Mouse (Mus musculus) layer of hippocampus, adult 11-12 months (tissue): ENCODE results near the gene Pkm.

Experiments used
- DNase-seq: peaks from one replicate; pipeline ENCODE4 v3.0.0; 2022; ENCODE audit warnings: low spot score

The Pkm gene

DNA sequence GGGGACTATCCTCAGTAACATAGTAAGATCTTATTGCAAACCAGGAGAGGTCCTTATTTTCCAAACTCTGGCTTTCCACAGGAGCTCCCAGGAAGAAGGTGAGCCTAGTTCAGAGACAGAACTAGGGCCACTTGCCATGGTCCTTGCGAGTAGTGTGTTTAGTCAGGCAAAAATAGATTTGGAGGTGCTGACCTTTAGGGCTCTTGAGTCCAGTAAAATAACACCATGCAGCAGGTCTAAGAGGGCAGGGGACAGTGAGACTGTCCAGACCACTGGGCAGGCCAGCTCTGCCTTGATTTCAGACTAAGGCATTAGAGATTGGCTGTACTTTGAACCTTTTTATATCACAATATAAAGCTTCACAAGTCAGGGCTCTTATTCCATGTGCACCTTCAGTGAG is 10.6 kb downstream of the Pkm start:
- DNase-seq = no peak

DNA sequence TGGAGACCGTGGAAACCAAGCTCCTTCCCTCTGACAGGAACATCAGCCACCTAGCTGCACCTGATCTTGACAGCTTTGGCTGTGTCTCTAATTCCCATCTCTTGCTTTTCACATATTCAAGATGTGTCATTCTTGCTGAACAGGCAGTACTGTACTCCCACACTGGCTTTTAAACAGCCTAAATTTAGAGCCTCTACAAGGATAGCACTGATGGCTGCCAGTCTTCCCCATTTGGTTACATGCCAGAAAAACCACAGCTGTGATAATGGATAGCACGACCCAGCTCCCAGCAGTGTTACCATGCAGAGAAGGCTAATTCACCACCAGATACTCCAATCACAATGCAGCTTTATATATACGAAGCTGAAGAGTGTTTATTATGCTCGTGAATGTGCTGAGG is 11.1 kb downstream of the Pkm start:
- DNase-seq = peak; percentile 64

DNA sequence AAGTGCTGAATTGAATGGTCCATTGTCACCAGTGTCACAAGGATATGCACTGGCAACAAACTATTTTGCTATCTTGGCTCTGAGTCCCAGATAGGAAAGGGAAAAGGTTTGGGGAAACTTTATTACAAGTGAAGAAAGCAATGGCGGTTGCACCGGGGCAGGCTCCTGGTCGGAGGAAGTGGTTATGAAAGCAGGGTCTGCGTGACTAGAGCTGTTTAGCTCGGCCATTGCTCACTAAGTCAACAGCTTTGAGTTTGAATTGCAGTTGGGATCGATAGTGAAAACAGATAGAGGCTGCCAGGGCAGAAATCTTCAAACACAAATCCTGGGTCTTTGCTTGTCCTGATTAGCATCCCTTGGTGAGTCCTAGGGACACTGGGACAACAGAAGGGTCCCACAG is 11.7 kb downstream of the Pkm start:
- no peak for DNase-seq

DNA sequence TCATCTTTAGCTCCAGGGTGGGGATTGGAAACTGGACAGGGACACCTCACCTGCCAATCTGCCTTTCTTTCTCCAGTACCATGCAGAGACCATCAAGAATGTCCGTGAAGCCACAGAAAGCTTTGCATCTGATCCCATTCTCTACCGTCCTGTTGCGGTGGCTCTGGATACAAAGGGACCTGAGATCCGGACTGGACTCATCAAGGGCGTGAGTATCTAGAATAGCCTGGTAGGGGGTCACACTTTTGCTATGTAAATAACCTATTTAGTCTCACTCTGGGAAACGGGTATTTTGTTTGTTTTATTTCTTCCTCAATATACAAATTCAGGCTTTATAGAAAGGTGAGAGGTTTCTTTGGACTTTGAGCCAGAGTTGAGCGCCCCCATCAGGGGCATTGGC is 12.3 kb downstream of the Pkm start:
- DNase-seq = no peak

DNA sequence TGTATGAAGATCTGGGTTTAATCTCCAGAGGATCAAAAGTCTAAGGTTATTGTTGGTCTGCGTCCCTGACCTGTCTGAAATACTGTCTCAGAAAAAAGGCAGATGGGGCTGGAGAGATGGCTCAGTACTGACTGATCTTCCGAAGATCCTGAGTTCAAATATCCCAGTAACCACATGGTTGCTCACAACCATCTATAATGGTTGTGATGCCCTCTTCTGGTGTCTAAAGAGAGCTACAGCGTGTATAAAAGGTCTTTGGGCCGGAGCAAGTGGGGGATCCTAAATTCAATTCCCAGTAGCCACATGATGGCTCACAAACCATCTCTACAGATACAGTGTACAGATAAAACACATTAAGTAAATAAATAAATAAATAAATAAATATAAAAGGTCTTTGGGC is 13.0 kb downstream of the Pkm start:
- DNase-seq = no peak

GRCm38 (mm10) chr9:59672195-59672894 is 16.2 kb downstream of the Pkm start:
- DNase-seq = no peak

DNA sequence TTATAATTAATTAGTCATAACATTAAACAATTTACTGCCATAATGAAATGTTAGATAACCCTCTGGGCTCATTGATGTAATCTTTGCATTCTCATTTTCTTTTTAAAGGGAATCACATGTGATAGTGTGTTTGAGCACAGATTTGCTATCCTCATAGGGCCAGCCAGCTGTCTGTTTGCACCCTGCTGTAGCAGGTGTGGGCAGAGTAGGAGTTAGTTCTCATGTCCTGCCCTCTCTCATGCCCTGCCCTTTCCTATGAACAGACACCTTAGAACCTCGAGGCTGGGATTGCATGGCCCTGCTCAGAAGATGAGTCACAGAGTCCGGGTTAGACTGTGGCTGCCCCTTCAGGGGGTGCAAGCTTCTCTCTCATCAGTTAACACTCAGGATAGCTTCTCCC is 17.3 kb downstream of the Pkm start:
- no peak for DNase-seq

- DNase-seq = no peak
These were observed 19.4 kb downstream of the Pkm start for GRCm38 (mm10) chr9:59675598-59675997.

DNA sequence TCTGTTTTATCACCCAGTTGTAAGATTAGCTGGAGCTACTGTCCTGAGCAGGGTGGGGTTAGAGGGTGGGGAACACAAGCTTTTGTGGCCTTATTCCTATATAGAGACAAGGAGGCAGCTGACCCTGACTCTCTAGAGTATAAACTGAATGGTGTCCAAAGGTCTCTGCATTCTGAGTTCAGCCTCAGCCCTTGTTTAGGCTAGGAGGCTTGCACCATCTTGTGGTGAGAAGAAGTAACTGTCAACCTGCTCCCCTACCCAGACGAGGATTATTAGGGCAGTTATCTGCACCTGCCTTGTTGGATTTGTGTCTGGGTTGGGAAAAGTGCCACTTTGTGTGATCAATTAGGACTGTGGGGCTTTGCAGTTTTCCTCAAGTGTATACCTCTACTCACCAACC is 22.1 kb downstream of the Pkm start:
- no peak for DNase-seq

DNA sequence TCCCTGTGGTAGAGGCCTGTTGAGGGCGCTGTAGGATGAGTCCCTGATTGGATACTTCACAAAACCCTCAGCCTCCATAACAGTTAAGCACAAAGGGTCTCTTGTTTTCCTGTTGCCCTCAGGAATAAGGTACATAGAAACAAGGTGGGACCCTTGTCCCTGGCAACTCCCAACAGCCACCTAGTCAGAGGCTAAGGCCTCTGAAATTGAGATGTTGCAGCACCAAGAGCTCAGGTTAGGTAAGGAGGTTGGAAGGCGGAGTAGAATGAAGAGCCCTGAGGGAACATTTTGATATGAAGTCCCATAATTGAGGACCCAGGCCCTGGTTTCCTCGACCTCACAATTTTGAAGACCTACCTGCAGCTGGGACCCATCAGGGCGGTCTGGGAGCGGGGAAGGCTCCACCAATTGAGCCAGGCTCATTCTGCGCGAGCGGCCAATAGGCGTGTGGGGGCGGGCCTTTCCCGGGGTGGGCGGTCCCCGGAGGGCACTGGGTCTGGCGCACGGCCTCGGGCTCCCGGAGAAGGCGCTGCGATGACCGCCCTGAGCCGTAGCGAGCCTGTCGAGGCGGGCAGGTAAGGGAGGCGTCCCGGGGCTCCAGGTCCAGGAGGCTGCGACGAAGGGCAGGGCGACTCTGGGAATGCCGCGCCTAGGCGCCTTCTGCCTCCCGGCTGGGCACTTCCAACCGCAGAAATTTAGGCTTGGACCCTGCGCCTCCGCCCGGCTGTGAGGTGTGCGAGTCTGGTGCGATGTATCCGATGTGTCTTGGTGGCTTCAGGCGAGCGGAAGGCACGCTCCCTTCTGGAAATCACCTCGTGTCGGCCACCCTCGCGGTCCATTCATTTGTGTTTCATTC is 23.7 kb downstream of the Pkm start, which contains the start of gene Gramd2:
Gramd2 (plus strand) TSS at position 467 of the 856 bp plus-strand sequence.
- DNase-seq = peak; percentile 67

GRCm38 (mm10) chr9:59680534-59680875 is 24.3 kb downstream of the Pkm start:
- DNase-seq = no peak

DNA sequence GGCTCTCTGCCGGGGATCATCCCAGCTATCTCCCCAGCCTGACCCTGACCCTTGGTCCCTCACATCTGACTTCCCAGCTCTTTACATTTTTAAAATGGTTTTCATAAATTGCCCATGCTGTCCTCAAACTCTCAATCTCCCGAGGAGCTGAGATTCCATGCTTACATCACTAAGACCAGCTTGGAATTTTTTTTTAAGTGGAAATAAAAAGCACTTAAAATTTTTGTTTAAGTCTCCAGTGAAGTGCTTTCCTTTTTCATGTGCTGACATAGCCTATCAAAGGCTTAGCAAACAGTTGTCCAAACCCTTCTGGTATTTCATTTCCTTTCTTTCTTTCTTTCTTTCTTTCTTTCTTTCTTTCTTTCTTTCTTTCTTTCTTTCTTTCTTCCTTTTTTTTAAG is 27.9 kb downstream of the Pkm start:
- no peak for DNase-seq

DNA sequence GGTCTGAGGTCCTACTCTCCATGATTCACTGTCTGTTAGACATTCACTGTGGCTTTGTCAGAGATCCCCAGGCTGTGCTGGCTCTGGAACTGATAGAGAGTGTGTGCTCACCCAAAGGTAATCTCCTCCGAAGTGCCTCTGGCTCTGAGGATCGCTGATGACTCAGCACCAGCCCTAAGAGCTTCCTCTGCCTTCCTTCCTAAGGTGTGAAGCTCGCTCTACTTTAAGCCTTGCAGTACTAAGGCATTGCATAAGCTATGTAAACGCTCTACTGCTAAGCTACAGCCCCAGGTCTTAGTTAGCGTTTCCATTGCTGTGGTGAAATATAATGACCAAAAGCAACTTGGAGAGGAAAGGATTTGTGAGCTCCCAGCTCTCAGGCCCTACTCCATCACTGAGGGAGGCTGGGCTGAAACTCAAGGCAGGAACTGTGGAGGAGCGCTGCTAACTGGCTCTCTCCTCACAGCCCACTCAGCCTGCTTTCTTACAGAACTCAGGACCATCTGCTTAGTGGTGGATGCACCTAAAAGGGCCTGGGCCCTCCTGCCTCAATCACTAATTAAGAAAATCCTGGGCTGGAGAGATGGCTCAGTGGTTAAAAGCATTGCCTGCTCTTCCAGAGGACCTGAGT is 31.4 kb downstream of the Pkm start:
- DNase-seq = no peak

GRCm38 (mm10) chr9:59691635-59692094 is 35.5 kb downstream of the Pkm start:
- peak; percentile 82 for DNase-seq

- DNase-seq = peak; percentile 64
These were observed 36.0 kb downstream of the Pkm start for GRCm38 (mm10) chr9:59692145-59692544.

DNA sequence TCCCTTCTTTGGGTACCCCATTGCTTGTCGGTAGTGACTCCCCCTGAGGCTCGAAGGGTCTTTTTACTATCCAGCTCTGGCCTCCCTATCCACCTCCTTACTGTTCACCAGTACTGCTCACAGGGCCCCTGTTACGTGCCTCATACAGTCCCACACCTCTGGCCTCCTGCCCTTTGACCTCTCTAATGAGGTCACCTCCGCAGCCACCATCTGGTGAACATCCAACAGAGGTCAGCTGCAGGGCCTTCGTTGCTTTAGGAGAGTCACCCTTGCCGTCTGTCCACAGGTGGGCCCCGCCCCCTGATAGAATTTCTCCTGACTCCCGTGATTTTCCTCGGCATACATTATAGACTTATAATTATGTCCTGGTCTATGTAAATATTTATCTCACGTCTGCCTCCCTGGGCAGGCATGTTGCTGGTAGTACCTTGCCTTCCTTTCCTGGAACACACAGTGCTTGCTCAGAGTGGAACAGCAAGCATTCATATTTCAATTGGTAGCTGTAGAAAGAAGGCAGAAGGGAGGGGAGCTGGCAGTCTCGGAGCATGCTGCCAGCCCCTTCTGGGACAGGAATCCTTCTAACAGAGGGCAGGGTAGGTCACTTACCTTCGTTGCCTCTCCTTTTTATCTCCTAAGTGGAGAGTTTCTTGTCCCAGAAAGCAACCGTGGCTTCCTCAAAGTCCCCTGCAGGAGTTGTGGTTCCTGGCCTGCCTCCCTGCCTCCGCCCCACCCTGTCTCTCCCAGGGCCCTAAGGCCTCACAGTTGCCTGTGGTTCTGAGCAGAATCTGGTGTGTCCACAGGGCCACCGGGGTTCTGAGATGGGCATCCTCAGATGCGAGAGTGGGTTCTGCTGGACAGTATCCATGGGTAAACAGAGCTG is 38.6 kb downstream of the Pkm start:
- DNase-seq = no peak

DNA sequence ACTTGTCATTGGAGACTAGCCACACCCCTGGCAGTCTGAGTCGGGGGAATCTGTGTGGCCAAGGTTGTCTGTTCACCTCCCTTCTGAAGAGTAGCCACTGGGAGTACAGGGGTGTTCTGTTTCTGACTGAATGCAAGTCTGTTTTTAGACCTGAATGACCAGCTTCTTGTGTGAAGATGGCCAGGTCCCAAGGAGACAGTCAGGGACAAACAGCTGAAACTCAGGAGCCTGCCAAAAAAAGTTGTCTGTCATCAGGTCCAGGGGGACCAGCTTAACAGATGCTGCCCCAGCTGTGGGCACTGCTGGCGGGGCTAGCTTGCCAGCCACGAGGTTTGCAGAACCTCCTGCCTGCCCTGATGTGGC is 39.3 kb downstream of the Pkm start:
- no peak for DNase-seq

DNA sequence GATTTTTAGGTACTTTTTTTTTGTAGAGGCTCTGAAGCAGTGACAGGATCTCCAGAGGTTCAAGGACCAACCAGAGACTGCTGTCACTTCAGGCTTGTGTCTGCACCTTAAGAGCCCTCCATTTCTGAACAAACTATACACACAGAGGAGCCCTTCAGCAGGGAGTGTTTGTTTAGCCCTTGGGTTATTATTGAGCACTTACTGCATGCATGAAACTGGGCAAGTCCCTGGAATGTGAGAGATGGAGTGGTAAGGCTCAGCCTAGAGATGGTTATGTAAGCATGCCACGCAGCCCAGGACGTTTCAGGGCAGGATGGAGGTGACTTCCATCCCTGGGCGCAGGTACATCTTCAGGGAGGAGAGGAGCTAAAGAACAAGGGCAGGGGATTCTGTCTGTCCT is 40.2 kb downstream of the Pkm start:
- DNase-seq = no peak

DNA sequence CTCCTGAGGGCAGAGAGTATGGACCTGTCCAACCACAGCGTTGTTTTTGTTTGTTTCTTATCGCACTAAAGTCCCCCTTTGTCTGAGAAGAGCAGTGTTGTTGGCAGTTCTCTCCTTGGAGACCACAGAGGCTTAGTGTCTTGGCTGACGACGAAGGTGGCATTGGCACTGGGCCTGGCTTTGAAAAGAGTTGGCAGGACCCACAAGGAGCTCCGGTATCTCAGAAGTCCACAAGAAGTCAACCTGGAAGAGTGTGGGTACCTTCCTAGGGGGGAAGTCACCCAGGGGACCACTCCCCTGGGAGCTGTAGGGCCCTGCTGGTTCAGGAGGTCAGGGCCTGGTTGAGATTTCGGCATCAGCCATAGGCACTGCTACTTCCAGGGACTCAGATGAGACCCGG is 44.9 kb downstream of the Pkm start:
- DNase-seq = no peak

DNA sequence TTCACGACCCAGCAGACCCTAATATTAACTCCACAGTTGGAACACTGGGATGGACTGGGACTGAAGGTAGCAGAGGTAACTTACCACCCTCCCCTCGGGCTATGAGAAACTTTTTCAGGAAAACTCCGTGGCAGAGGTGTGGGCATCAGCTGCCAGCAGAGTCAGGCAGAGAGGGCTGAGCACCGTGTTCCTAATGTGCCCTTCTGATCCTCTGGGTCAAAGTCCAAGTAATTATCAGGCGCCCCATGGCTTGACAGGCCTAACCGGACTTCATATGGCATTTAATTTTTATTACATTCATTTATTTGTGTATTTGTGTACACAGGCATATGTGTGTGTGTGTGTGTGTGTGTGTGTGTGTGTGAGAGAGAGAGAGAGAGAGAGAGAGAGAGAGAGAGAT is 46.9 kb downstream of the Pkm start:
- DNase-seq = no peak

- no peak for DNase-seq
These were observed 51.0 kb downstream of the Pkm start for GRCm38 (mm10) chr9:59706850-59707825.
